Comparison of ENCODE assay signal across 8 mouse cellular contexts in the genomic region with DNA sequence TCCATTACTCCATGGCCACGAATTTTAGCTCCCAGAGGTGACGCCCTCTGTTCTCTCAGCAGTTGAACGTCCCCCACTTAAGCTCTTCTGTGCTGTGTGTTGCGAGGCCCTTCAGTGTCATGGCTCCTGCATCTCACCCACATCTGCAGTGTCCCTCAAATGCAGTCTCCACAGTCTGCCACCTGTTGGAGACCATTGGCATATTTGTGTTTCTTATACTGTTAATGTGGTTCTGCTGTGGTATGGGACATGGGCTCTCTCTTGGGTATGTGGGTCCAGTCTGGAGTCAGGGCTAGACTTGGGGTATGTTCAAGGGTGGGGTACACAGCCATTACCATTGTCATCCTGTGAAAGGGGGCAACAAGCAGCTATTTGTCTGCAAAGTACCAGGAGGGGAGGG. TPM values are rescaled to one million over a fixed set of nuclear protein-coding genes. Genes with fewer than 3 reads are reported as not detected.
DNase-seq lines count a peak whose midpoint lies in the region; ATAC-seq and TF ChIP-seq lines count a peak whose summit lies in the region.

No protein-coding gene starts in this region.

- no peak overlapping the region for H3K27ac ChIP-seq in heart, postnatal 0 days (ENCODE audit: low read depth)
- no peak overlapping the region for H3K27ac ChIP-seq in hindbrain, embryonic 10.5 days

- intact Hi-C loops in left cerebral cortex, postnatal 25 days (cut with DNase I), result loop anchor here (5.0 kb wide), 2 partner anchors 76 to 539 kb away; partner anchors contain the start of gene Gid8

- peaks cover 45% of the 10 kb centered on the region for H3K36me3 ChIP-seq in heart, postnatal 0 days (replicated peaks; ENCODE audit: control insufficient read depth, insufficient read depth, low read length)
- peaks cover 56% of the 10 kb centered on the region for H3K36me3 ChIP-seq in hindbrain, embryonic 10.5 days

- no peaks in the 10 kb centered on the region for H3K27me3 ChIP-seq in heart, postnatal 0 days (ENCODE audit: control insufficient read depth, insufficient read depth, low read length)
- no peaks in the 10 kb centered on the region for H3K27me3 ChIP-seq in hindbrain, embryonic 10.5 days (ENCODE audit: insufficient read depth, poor library complexity, severe bottlenecking)

- ATAC-seq in heart, postnatal 0 days (ENCODE audit: insufficient read depth, low read depth), result no peak
- peak; percentile 38 for ATAC-seq in megakaryocyte-erythroid progenitor cell, adult 5-6 weeks (replicated peaks; ENCODE audit: low FRiP score, low TSS enrichment, poor library complexity, severe bottlenecking)

- 58% methylated on average over 4 of the region's 4 CpGs for WGBS in heart, postnatal 0 days
- 81% methylated on average over 4 of the region's 4 CpGs for WGBS in hindbrain, embryonic 10.5 days

- no peak for DNase-seq in heart, postnatal 0 days (ENCODE audit: low spot score)
- no peak for DNase-seq in heart, adult 18-20 months
- DNase-seq in MN1 (ENCODE audit: low spot score), result peak; percentile 73
- no peak for DNase-seq in hindbrain, embryonic 10.5 days (ENCODE audit: low spot score)
- DNase-seq in urinary bladder, adult 18-20 months (ENCODE audit: low spot score in 2 of 2), result no peak
- DNase-seq in spleen, postnatal 10 days (ENCODE audit: low spot score in 2 of 2), result no peak
- DNase-seq in left cerebral cortex, postnatal 25 days (ENCODE audit: low spot score in 2 of 2), result no peak

- H3K9me3 ChIP-seq in heart, postnatal 0 days (replicated peaks; ENCODE audit: control insufficient read depth, low read length), result no peaks in the 10 kb centered on the region
- H3K9me3 ChIP-seq in hindbrain, embryonic 10.5 days, result no peaks in the 10 kb centered on the region

- H3K9ac ChIP-seq in heart, postnatal 0 days (replicated peaks; ENCODE audit: low read depth, low read length), result 0 out of 2 replicates have a peak overlapping the region, but pooled peaks have one; percentile 96

- H3K4me3 ChIP-seq in heart, postnatal 0 days (ENCODE audit: low read depth, low read length), result no peak overlapping the region; the same call in 1 of the 2 replicates
- peak overlapping the region; percentile 95 for H3K4me3 ChIP-seq in hindbrain, embryonic 10.5 days

- TF ChIP-seq CTCF in heart, postnatal 0 days (IDR thresholded peaks at IDR 0.05; ENCODE audit: low read depth), result peak; percentile 46

- H3K4me1 ChIP-seq in heart, postnatal 0 days (ENCODE audit: control insufficient read depth, insufficient read depth), result peaks cover 22% of the 10 kb centered on the region
- H3K4me1 ChIP-seq in hindbrain, embryonic 10.5 days (replicated peaks), result peaks cover 33% of the 10 kb centered on the region

- no peak for TF ChIP-seq EP300 in heart, postnatal 0 days (IDR thresholded peaks at IDR 0.05; ENCODE audit: low read depth)

- peak overlapping the region; percentile 81 for H3K4me2 ChIP-seq in heart, postnatal 0 days (ENCODE audit: low read depth, low read length)

RNA-seq across cellular contexts. Expression of gene Adrm1, which starts 1.9 kb away (rescaled TPM):
- total RNA-seq in heart, postnatal 0 days (2014; rRNA removed; ENCODE audit: low replicate concordance), result 74.5 and 115 TPM in 2 replicates
- 130 and 156 TPM in 2 replicates for polyA plus RNA-seq in heart, postnatal 0 days (2015; fragmentation: Nextera tagmentation; extraction: Ambion mirVana)
- 10 to 100 TPM; 84.0 to 86.8 TPM for total RNA-seq in heart, adult 18-20 months (2021)
- polyA plus RNA-seq in hindbrain, embryonic 10.5 days (2016; fragmentation: Nextera tagmentation; extraction: Ambion mirVana), result 278 and 297 TPM in 2 replicates
- 143 and 144 TPM in 2 replicates for total RNA-seq in megakaryocyte-erythroid progenitor cell, adult 5-6 weeks (2014; fragmentation: Nextera tagmentation)
- total RNA-seq in megakaryocyte-erythroid progenitor cell, adult 5-6 weeks (2017), result 51.7 and 76.2 TPM in 2 replicates
- 100 to 1,000 TPM in 1 of 2 experiments, 10 to 100 TPM in 1; 91.6 to 103 TPM for total RNA-seq in left cerebral cortex, postnatal 25 days (2021)

RNA-seq across cellular contexts. Expression of gene Lama5, which starts 52.5 kb away (rescaled TPM):
- total RNA-seq in heart, postnatal 0 days (2014; rRNA removed; ENCODE audit: low replicate concordance), result 69.6 and 95.7 TPM in 2 replicates
- polyA plus RNA-seq in heart, postnatal 0 days (2015; fragmentation: Nextera tagmentation; extraction: Ambion mirVana), result 16.6 and 16.9 TPM in 2 replicates
- 10 to 100 TPM; 72.2 to 78.5 TPM for total RNA-seq in heart, adult 18-20 months (2021)
- 7.2 and 10.8 TPM in 2 replicates for polyA plus RNA-seq in hindbrain, embryonic 10.5 days (2016; fragmentation: Nextera tagmentation; extraction: Ambion mirVana)
- total RNA-seq in megakaryocyte-erythroid progenitor cell, adult 5-6 weeks (2014; fragmentation: Nextera tagmentation), result 0.04 and 0.25 TPM in 2 replicates
- 0.05 TPM in 1 of 2 replicates, not detected in the other for total RNA-seq in megakaryocyte-erythroid progenitor cell, adult 5-6 weeks (2017)
- 1 to 10 TPM; 6.0 to 6.7 TPM for total RNA-seq in left cerebral cortex, postnatal 25 days (2021)

RNA-seq across cellular contexts. Expression of gene Osbpl2, which starts 54.1 kb away (rescaled TPM):
- 22.0 and 30.2 TPM in 2 replicates for total RNA-seq in heart, postnatal 0 days (2014; rRNA removed; ENCODE audit: low replicate concordance)
- 32.4 and 34.4 TPM in 2 replicates for polyA plus RNA-seq in heart, postnatal 0 days (2015; fragmentation: Nextera tagmentation; extraction: Ambion mirVana)
- total RNA-seq in heart, adult 18-20 months (2021), result 10 to 100 TPM; 32.9 to 36.0 TPM
- polyA plus RNA-seq in hindbrain, embryonic 10.5 days (2016; fragmentation: Nextera tagmentation; extraction: Ambion mirVana), result 29.0 and 42.2 TPM in 2 replicates
- total RNA-seq in megakaryocyte-erythroid progenitor cell, adult 5-6 weeks (2014; fragmentation: Nextera tagmentation), result 23.9 and 25.4 TPM in 2 replicates
- 29.4 and 35.1 TPM in 2 replicates for total RNA-seq in megakaryocyte-erythroid progenitor cell, adult 5-6 weeks (2017)
- total RNA-seq in left cerebral cortex, postnatal 25 days (2021), result 10 to 100 TPM; 43.9 to 47.8 TPM
